Mouse (Mus musculus) ES-Bruce4 (cell line): ENCODE measurements around the gene Pemt. TPM values are rescaled to one million over a fixed set of nuclear protein-coding genes. Genes with fewer than 3 reads are reported as not detected.

Experiments
- H3K27ac ChIP-seq: 2 replicates; pipeline ENCODE4 v1.5.1; 2012; ENCODE audit warnings: low read length, inconsistent platforms; ENCODE audit not compliant: insufficient read depth
- H3K27me3 ChIP-seq: 2 replicates; pipeline ENCODE4 v1.6.1; 2012; ENCODE audit warnings: mild to moderate bottlenecking, low read length, inconsistent platforms; ENCODE audit not compliant: control insufficient read depth, poor library complexity, insufficient read depth, severe bottlenecking
- H3K36me3 ChIP-seq: 2 replicates; pipeline ENCODE4 v1.6.1; 2012; ENCODE audit warnings: inconsistent platforms, mild to moderate bottlenecking, low read length, moderate library complexity; ENCODE audit not compliant: control insufficient read depth, poor library complexity, insufficient read depth, severe bottlenecking
- H3K4me1 ChIP-seq: one replicate; pipeline ENCODE4 v1.8.1; 2011; ENCODE audit warnings: low read length; ENCODE audit not compliant: control insufficient read depth, insufficient read depth
- H3K4me3 ChIP-seq: 2 replicates; pipeline ENCODE4 v1.5.1; 2011; ENCODE audit warnings: low read depth, mild to moderate bottlenecking, low read length
- H3K9ac ChIP-seq: 2 replicates; pipeline ENCODE4 v1.6.1; 2012; ENCODE audit warnings: low read depth, mild to moderate bottlenecking, inconsistent platforms; ENCODE audit not compliant: poor library complexity, severe bottlenecking
- H3K9me3 ChIP-seq: replicated peaks from 2 replicates; pipeline ENCODE4 v1.6.1; 2012; ENCODE audit warnings: mild to moderate bottlenecking, low read length, inconsistent platforms; ENCODE audit not compliant: control insufficient read depth, poor library complexity, insufficient read depth, severe bottlenecking
- CTCF ChIP-seq: IDR thresholded peaks from one replicate; pipeline ENCODE4 v1.8.1; 2011; ENCODE audit warnings: low read depth, low read length
- EP300 ChIP-seq: IDR thresholded peaks from 2 replicates; pipeline ENCODE4 v1.6.1; 2011; ENCODE audit warnings: low read depth, low read length; ENCODE audit not compliant: insufficient read depth
- POLR2A ChIP-seq: IDR thresholded peaks from one replicate; pipeline ENCODE4 v1.8.1; 2011; ENCODE audit warnings: low read length; ENCODE audit not compliant: insufficient read depth
- polyA plus RNA-seq: library from polyadenylated mRNA; stranded (reverse); fragments of >200 nt; gene quantifications from 2 replicates; pipeline ENCODE4 v1.2.4, GENCODE M21; 2011; ENCODE audit warnings: low read depth; ENCODE audit not compliant: missing spikeins, insufficient read depth, insufficient read length

Pemt gene
- polyA plus RNA-seq, 1 experiment: 7.6 TPM

DNA sequence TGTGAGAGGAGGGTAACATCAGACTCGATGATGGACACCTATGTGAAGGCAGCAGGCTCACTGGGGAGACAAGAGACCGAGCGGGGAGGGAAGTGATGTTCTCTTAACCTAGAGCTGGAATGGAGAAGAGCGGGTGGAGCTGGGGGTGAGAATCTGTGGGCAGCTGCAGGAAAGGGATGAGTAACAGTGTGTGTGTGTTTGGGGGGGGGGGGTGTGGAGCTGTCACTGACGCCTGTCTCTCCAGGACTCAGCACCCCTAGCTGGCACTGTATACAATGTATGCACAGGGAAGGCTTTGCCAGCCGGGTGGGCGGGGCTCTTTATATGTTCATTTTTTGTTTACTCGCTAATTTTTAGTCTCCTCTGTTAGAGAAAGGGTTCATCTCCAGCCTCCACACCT lies 42.5 kb downstream of the Pemt start:
- Histone ChIP-seq H3K27ac (no peak overlapping the region), H3K9me3 (no peaks in the 10 kb centered on the region), H3K4me1 (no peaks in the 10 kb centered on the region), H3K36me3 (no peaks in the 10 kb centered on the region), H3K9ac (no peak overlapping the region), H3K27me3 (no peaks in the 10 kb centered on the region), H3K4me3 (no peak overlapping the region)
- TF ChIP-seq CTCF (no peak), POLR2A (no peak)

DNA sequence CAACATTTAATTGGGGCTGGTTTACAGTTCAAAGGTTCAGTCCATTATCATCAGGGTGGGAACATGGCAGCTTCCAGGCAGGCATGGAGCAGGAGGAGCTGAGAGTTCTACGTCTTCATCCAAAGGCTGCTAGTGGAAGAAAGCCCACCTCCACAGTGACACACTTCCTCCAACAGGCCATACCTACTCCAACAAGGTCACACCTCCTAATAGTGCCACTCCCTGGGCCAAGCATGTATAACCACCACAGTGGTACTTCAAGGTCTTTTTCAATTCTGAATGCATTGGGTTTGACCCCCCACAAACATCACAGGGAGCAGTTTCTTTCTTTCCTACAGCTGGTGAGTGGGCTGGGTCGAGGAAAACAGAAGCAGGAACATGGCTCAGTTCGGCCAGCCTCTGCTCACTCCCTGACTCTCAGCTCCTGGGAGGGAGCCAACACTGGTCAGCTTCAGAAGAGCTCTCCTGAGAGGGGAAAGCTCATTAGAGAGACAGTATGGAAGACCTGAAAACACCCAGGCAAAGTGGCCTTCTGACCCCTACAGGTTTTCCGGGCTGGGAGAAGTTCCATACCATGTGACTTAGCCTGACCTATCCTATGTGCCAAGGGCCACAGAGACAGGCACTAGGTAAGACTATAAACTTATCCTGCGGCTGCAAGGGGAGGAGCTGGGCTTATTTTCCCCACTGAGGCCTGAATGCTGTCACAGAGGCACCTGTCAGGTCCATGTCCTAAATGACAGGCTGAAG lies 44.9 kb downstream of the Pemt start:
- H3K9ac ChIP-seq: no peak overlapping the region
- H3K36me3 ChIP-seq: no peaks in the 10 kb centered on the region
- H3K9me3 ChIP-seq: no peaks in the 10 kb centered on the region
- no peaks in the 10 kb centered on the region for H3K4me1 ChIP-seq
- TF ChIP-seq EP300 (no peak), CTCF (no peak), POLR2A (no peak)
- H3K27ac ChIP-seq: no peak overlapping the region
- H3K27me3 ChIP-seq: no peaks in the 10 kb centered on the region
- no peak overlapping the region for H3K4me3 ChIP-seq

DNA sequence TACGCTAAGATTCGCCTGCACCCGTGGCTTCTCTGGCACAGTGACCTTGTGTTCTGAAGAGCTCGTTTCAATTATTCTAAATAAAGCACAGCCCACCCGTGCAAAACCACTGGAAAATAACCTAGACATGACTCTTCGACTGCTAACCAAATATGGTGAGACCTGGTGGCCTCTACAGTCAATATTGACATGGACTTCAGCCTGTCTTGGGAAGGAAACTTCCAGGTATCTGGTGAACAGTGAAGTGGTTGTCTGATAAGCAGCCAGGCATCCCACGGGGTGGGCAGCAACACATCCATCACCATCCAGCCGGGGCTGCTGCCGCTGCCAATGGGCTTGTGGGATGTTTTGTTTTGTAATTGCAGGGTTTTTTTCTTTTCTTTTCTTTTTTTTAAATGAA lies 52.0 kb downstream of the Pemt start:
- Histone ChIP-seq H3K4me1 (no peaks in the 10 kb centered on the region), H3K4me3 (no peak overlapping the region), H3K27ac (no peak overlapping the region), H3K27me3 (no peaks in the 10 kb centered on the region), H3K9me3 (no peaks in the 10 kb centered on the region), H3K36me3 (no peaks in the 10 kb centered on the region), H3K9ac (no peak overlapping the region)
- TF ChIP-seq CTCF (no peak), EP300 (no peak)

DNA sequence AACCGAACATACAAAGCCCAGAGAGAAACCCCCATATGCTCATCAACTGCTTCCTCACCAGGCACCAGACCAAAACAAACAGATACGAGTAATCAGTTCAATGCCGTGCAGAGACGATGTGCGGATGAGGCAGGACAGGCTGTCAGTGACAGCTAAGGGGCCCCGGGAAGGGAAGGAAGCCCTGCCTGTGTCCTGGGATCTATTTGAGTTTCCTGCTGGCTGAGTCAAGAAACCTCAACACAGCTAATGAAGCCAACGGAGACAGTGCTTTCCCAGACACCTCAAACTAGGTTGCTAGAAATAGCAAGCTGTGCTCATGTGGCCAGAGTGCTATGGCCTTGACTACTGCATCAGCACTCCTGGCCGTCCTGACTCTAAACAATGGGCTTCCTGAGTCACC lies 54.9 kb downstream of the Pemt start:
- Histone ChIP-seq H3K9me3 (no peaks in the 10 kb centered on the region), H3K27ac (no peak overlapping the region), H3K4me3 (no peak overlapping the region), H3K36me3 (no peaks in the 10 kb centered on the region), H3K4me1 (no peaks in the 10 kb centered on the region), H3K9ac (no peak overlapping the region), H3K27me3 (no peaks in the 10 kb centered on the region)
- TF ChIP-seq EP300 (no peak), POLR2A (no peak), CTCF (no peak)

DNA sequence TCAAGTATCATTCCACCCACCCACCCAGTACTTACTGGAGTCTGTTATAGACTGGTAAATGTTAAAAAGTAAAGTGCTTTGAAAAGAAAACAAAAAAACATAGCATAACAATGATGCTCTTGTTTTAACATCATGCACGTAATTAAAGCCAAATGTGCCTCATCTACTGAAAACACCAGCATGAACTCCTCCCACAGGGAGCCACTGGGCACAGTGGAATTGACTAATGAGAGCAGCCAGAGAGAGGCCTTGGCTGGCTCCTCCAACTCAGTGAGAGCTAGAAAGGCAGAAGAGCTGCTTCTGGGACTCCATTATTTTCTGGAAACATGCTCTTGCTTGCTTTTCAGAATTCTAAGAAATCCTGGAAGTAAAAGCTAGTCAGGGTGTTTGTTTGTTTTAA lies 56.9 kb downstream of the Pemt start:
- Histone ChIP-seq H3K4me1 (no peaks in the 10 kb centered on the region), H3K27ac (no peak overlapping the region), H3K9ac (no peak overlapping the region), H3K9me3 (no peaks in the 10 kb centered on the region), H3K27me3 (no peaks in the 10 kb centered on the region), H3K36me3 (no peaks in the 10 kb centered on the region), H3K4me3 (no peak overlapping the region)
- no peak for TF ChIP-seq CTCF
- no peak for TF ChIP-seq POLR2A
- no peak for TF ChIP-seq EP300

DNA sequence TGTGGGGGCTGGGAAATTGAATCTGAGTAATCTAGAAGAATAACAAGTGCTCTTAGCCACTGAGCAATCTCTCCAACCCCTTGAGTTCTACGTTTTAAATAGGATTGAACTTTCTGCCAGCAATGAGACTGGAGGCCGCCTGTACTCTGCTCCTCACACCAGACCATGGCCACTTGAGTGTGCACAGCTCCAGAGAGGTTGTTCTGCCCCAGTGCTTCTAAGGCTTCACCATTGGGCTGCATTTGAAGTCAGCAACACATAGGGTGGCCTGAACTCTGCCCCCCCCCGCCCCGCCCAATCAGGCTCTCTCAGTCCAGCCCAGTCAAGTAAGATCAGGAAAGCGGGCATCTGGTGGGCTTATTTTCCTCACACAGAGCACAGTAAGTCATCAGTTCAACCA lies 68.5 kb downstream of the Pemt start:
- Histone ChIP-seq H3K27ac (no peak overlapping the region), H3K36me3 (no peaks in the 10 kb centered on the region), H3K9ac (no peak overlapping the region), H3K4me1 (no peaks in the 10 kb centered on the region), H3K4me3 (no peak overlapping the region), H3K27me3 (no peaks in the 10 kb centered on the region), H3K9me3 (no peaks in the 10 kb centered on the region)
- no peak for TF ChIP-seq POLR2A
- no peak for TF ChIP-seq CTCF
- no peak for TF ChIP-seq EP300
